Mouse (Mus musculus) heart, embryonic 14.5 days (tissue): ENCODE results near the gene Katna1. TPM values are rescaled to one million over a fixed set of nuclear protein-coding genes. Genes with fewer than 3 reads are reported as not detected.

Experiments used
- ATAC-seq: fragments of 200-750 bp; cut with Nextera tagmentation; 2 replicates; pipeline ENCODE4 v1.8.0; 2017; ENCODE audit warnings: low read depth, moderate TSS enrichment; ENCODE audit not compliant: insufficient number of reproducible peaks, insufficient read depth, low FRiP score
- H3K27ac ChIP-seq, 2 experiments: fragments of 200-500 bp in 1 of 2; fragments of 300-500 bp in 1 of 2; sonication (generic) in 1 of 2; replicated peaks in 1 of 2; 2 replicates each; pipeline ENCODE4 v1.5.1; 2012 to 2014; ENCODE audit warnings: low read depth in 2 of 2, low read length in 2 of 2, control low read depth in 1 of 2, mild to moderate bottlenecking in 1 of 2, mixed read lengths in 1 of 2; ENCODE audit not compliant: control insufficient read depth in 1 of 2, insufficient read depth in 1 of 2
- H3K27me3 ChIP-seq: fragments of 300-500 bp; sonication (generic); 2 replicates; pipeline ENCODE4 v1.6.1; 2014; ENCODE audit warnings: mild to moderate bottlenecking, low read length, control low read depth; ENCODE audit not compliant: control insufficient read depth, insufficient read depth
- H3K36me3 ChIP-seq: fragments of 300-500 bp; sonication (generic); 2 replicates; pipeline ENCODE4 v1.6.1; 2014; ENCODE audit warnings: mild to moderate bottlenecking, control low read depth, low read length, mixed read lengths; ENCODE audit not compliant: control insufficient read depth, insufficient read depth
- H3K4me1 ChIP-seq, 2 experiments: fragments of 200-500 bp in 1 of 2; fragments of 300-500 bp in 1 of 2; sonication (generic) in 1 of 2; 2 replicates each; pipeline ENCODE4 v1.6.1; 2012 to 2014; ENCODE audit warnings: low read length in 2 of 2, control low read depth in 1 of 2, mixed read lengths in 1 of 2; ENCODE audit not compliant: control insufficient read depth in 2 of 2, insufficient read depth in 2 of 2
- H3K4me2 ChIP-seq: fragments of 300-500 bp; sonication (generic); 2 replicates; pipeline ENCODE4 v1.6.1; 2014; ENCODE audit warnings: mild to moderate bottlenecking, low read length
- H3K4me3 ChIP-seq, 2 experiments: fragments of 200-500 bp in 1 of 2; fragments of 300-500 bp in 1 of 2; sonication (generic) in 1 of 2; 2 replicates each; pipeline ENCODE4 v1.5.1; 2012 to 2014; ENCODE audit warnings: low read length in 2 of 2, mild to moderate bottlenecking in 2 of 2, control low read depth in 1 of 2, low read depth in 1 of 2, moderate library complexity in 1 of 2; ENCODE audit not compliant: control insufficient read depth in 1 of 2, insufficient read depth in 1 of 2
- H3K9ac ChIP-seq: fragments of 300-500 bp; sonication (generic); 2 replicates; pipeline ENCODE4 v1.6.1; 2014; ENCODE audit warnings: mild to moderate bottlenecking, low read length
- H3K9me3 ChIP-seq: fragments of 300-500 bp; sonication (generic); 2 replicates; pipeline ENCODE4 v1.6.1; 2016; ENCODE audit warnings: low read length, control low read depth; ENCODE audit not compliant: control insufficient read depth
- WGBS: fragments of 180-500 bp; shearing (Covaris S2); extraction: QIAGEN DNeasy Blood & Tissue Kit; methylation state at CpG from one replicate; pipeline ENCODE4 v1.1.7; 2014; 5-methylcytosine and 5-hydroxymethylcytosine counted together
- polyA plus RNA-seq: library from polyadenylated mRNA; unstranded; fragments of >200 nt; fragmentation: Nextera tagmentation; extraction: Ambion mirVana; gene quantifications from 2 replicates; pipeline ENCODE4 v1.2.1, GENCODE M21; 2014

Gene Katna1
- polyA plus RNA-seq, 1 experiment from 2014 or later, result 33.5 TPM

DNA sequence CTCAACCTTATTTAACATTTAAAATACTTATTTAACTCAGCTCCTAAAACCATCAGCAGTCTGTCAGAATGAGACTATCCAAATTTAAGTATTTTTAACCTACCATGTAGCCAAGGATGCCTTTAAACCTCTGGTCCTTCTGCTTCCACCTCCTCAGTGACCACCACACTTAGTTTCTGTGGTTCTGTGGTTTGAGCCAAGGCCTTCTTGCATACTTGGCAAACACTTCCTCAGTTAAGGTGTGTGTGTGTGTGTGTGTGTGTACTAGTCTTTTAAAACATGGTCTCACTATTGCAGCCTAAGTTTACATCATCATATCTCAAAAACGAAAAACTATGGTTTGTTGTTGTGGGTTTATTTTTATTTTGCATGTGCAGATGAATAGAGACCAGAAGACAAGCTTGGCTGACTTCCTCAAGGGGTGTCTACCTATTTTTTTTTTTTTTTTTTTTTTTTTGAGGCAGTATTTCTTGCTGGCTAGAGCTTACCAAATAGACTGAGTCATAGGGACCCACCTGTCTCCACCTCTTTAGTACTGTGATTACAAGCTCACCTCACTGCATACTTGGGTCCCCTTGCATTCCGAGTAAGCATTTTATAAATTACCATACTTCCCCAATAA, 76.8 kb downstream of the Katna1 start:
- Histone ChIP-seq H3K36me3 (peaks cover 92% of the 10 kb centered on the region), H3K4me1 (no peaks in the 10 kb centered on the region), H3K9me3 (no peaks in the 10 kb centered on the region), H3K4me3 (no peak overlapping the region), H3K9ac (no peak overlapping the region), H3K27ac (no peak overlapping the region), H3K4me2 (no peak overlapping the region), H3K27me3 (no peaks in the 10 kb centered on the region)
- WGBS, result 90% methylated on average over 2 of the region's 2 CpGs
- no peak for ATAC-seq

DNA sequence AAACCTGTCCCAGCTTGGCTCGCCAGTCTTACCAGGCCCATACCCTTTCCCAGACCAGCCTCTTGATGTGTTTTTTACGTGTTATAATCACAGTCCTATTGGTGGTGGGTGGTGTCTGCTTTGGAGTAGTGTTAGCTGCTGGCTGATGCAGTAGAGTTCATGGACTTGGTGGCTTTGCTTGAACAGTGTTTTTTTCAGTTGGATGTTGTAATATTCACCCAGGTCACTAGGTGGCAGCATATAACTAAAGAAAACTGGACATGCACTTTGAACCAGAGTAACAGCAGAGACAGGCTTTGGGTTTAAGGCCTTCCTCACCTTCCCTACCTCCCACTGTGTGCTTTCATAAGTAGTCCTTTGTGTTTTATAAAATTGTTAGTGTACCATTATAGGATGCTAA, 84.1 kb downstream of the Katna1 start:
- peaks cover 87% of the 10 kb centered on the region for H3K36me3 ChIP-seq
- H3K4me2 ChIP-seq, result no peak overlapping the region
- H3K9ac ChIP-seq, result no peak overlapping the region
- ATAC-seq, result no peak
- H3K9me3 ChIP-seq, result no peaks in the 10 kb centered on the region
- H3K27ac ChIP-seq, result no peak overlapping the region
- no peaks in the 10 kb centered on the region for H3K4me1 ChIP-seq
- WGBS, result 37% methylated on average over 2 of the region's 2 CpGs
- H3K4me3 ChIP-seq, result no peak overlapping the region
- no peaks in the 10 kb centered on the region for H3K27me3 ChIP-seq

Other genes starting within 250 kb of the Katna1 start
- 1.5 and 1.9 TPM in 2 replicates for gene Lrp11, start 136.2 kb upstream of the Katna1 start, polyA plus RNA-seq
- gene Nup43, start 58.5 kb upstream of the Katna1 start, polyA plus RNA-seq, result 35.4 and 37.5 TPM in 2 replicates
- 130 and 134 TPM in 2 replicates for gene Pcmt1, start 44.9 kb upstream of the Katna1 start, polyA plus RNA-seq
- 5.3 and 6.0 TPM in 2 replicates for gene Lats1, start 44.8 kb upstream of the Katna1 start, polyA plus RNA-seq
- gene Ginm1, start 66.8 kb downstream of the Katna1 start, polyA plus RNA-seq, result 80.4 and 89.8 TPM in 2 replicates
- gene Ppil4, start 66.9 kb downstream of the Katna1 start, polyA plus RNA-seq, result 26.3 and 27.8 TPM in 2 replicates
- 0.14 and 0.18 TPM in 2 replicates for gene Zc3h12d, start 106.5 kb downstream of the Katna1 start, polyA plus RNA-seq
- gene Tab2, start 230.2 kb downstream of the Katna1 start, polyA plus RNA-seq, result 23.7 and 27.0 TPM in 2 replicates